Mouse (Mus musculus): Measurements from ENCODE around the gene Dnmt1. TPM values are rescaled to one million over a fixed set of nuclear protein-coding genes. Genes with fewer than 3 reads are reported as not detected.

Gene Dnmt1
- polyA plus RNA-seq, 1 experiment, result 21.7 TPM

- TF ChIP-seq CTCF (IDR thresholded peaks at IDR 0.05; ENCODE audit: extremely low read depth, insufficient read length, insufficient replicate concordance, low read depth, low read length) (no peak), POLR2A (IDR thresholded peaks at IDR 0.05; ENCODE audit: low read depth, low read length) (no peak)
- no peak overlapping the region for H3K27ac ChIP-seq (ENCODE audit: insufficient read depth, low read depth, low read length)
- peaks cover 30% of the 10 kb centered on the region for H3K36me3 ChIP-seq (ENCODE audit: control insufficient read depth, insufficient read depth, low read length)
- WGBS, result 3% methylated on average over 39 of the region's 39 CpGs
- H3K27me3 ChIP-seq (ENCODE audit: control insufficient read depth, insufficient read depth, low read length), result no peaks in the 10 kb centered on the region
- peaks cover 2% of the 10 kb centered on the region; the same call in 1 of the 2 replicates for H3K4me1 ChIP-seq (ENCODE audit: control insufficient read depth, insufficient read depth, insufficient read length, low read length)
- H3K4me3 ChIP-seq (ENCODE audit: low read depth, low read length), result peak overlapping the region; percentile 98
Measured at GRCm38 (mm10) chr9:20897736-20898510, 61.8 kb downstream of the Dnmt1 start.

- WGBS, result 94% methylated on average over 9 of the region's 9 CpGs
- H3K4me3 ChIP-seq (ENCODE audit: low read depth, low read length), result no peak overlapping the region
- no peaks in the 10 kb centered on the region for H3K27me3 ChIP-seq (ENCODE audit: control insufficient read depth, insufficient read depth, low read length)
- peaks cover 49% of the 10 kb centered on the region for H3K36me3 ChIP-seq (ENCODE audit: control insufficient read depth, insufficient read depth, low read length)
- TF ChIP-seq CTCF (IDR thresholded peaks at IDR 0.05; ENCODE audit: extremely low read depth, insufficient read length, insufficient replicate concordance, low read depth, low read length) (no peak), POLR2A (IDR thresholded peaks at IDR 0.05; ENCODE audit: low read depth, low read length) (no peak)
- no peak overlapping the region for H3K27ac ChIP-seq (ENCODE audit: insufficient read depth, low read depth, low read length)
- peaks cover 2% of the 10 kb centered on the region; the same call in 1 of the 2 replicates for H3K4me1 ChIP-seq (ENCODE audit: control insufficient read depth, insufficient read depth, insufficient read length, low read length)
Measured at GRCm38 (mm10) chr9:20895382-20895781, 64.3 kb downstream of the Dnmt1 start.

GRCm38 (mm10) chr9:20894629-20895028 lies 65.1 kb downstream of the Dnmt1 start:
- Histone ChIP-seq H3K4me3 (ENCODE audit: low read depth, low read length) (no peak overlapping the region), H3K27me3 (ENCODE audit: control insufficient read depth, insufficient read depth, low read length) (no peaks in the 10 kb centered on the region), H3K27ac (ENCODE audit: insufficient read depth, low read depth, low read length) (no peak overlapping the region), H3K4me1 (ENCODE audit: control insufficient read depth, insufficient read depth, insufficient read length, low read length) (peaks cover 4% of the 10 kb centered on the region), H3K36me3 (ENCODE audit: control insufficient read depth, insufficient read depth, low read length) (peaks cover 57% of the 10 kb centered on the region)
- 83% methylated on average over 15 of the region's 15 CpGs for WGBS
- TF ChIP-seq CTCF (IDR thresholded peaks at IDR 0.05; ENCODE audit: extremely low read depth, insufficient read length, insufficient replicate concordance, low read depth, low read length) (no peak), POLR2A (IDR thresholded peaks at IDR 0.05; ENCODE audit: low read depth, low read length) (no peak)

GRCm38 (mm10) chr9:20893590-20894343 lies 65.9 kb downstream of the Dnmt1 start:
- no peak overlapping the region for H3K4me3 ChIP-seq (ENCODE audit: low read depth, low read length)
- H3K4me1 ChIP-seq (ENCODE audit: control insufficient read depth, insufficient read depth, insufficient read length, low read length), result peaks cover 5% of the 10 kb centered on the region
- peaks cover 58% of the 10 kb centered on the region for H3K36me3 ChIP-seq (ENCODE audit: control insufficient read depth, insufficient read depth, low read length)
- 79% methylated on average over 13 of the region's 13 CpGs for WGBS
- no peak overlapping the region for H3K27ac ChIP-seq (ENCODE audit: insufficient read depth, low read depth, low read length)
- H3K27me3 ChIP-seq (ENCODE audit: control insufficient read depth, insufficient read depth, low read length), result no peaks in the 10 kb centered on the region
- TF ChIP-seq POLR2A (IDR thresholded peaks at IDR 0.05; ENCODE audit: low read depth, low read length) (no peak), CTCF (IDR thresholded peaks at IDR 0.05; ENCODE audit: extremely low read depth, insufficient read length, insufficient replicate concordance, low read depth, low read length) (no peak)

GRCm38 (mm10) chr9:20893069-20893468 lies 66.6 kb downstream of the Dnmt1 start:
- 63% methylated on average over 5 of the region's 5 CpGs for WGBS
- H3K4me3 ChIP-seq (ENCODE audit: low read depth, low read length), result no peak overlapping the region
- H3K36me3 ChIP-seq (ENCODE audit: control insufficient read depth, insufficient read depth, low read length), result peaks cover 58% of the 10 kb centered on the region
- peaks cover 5% of the 10 kb centered on the region for H3K4me1 ChIP-seq (ENCODE audit: control insufficient read depth, insufficient read depth, insufficient read length, low read length)
- H3K27ac ChIP-seq (ENCODE audit: insufficient read depth, low read depth, low read length), result no peak overlapping the region
- no peak for TF ChIP-seq POLR2A (IDR thresholded peaks at IDR 0.05; ENCODE audit: low read depth, low read length)
- no peak for TF ChIP-seq CTCF (IDR thresholded peaks at IDR 0.05; ENCODE audit: extremely low read depth, insufficient read length, insufficient replicate concordance, low read depth, low read length)
- no peaks in the 10 kb centered on the region for H3K27me3 ChIP-seq (ENCODE audit: control insufficient read depth, insufficient read depth, low read length)

GRCm38 (mm10) chr9:20892104-20892653 lies 67.5 kb downstream of the Dnmt1 start:
- Histone ChIP-seq H3K4me1 (ENCODE audit: control insufficient read depth, insufficient read depth, insufficient read length, low read length) (peaks cover 4% of the 10 kb centered on the region), H3K27me3 (ENCODE audit: control insufficient read depth, insufficient read depth, low read length) (no peaks in the 10 kb centered on the region), H3K27ac (ENCODE audit: insufficient read depth, low read depth, low read length) (no peak overlapping the region), H3K36me3 (ENCODE audit: control insufficient read depth, insufficient read depth, low read length) (peaks cover 58% of the 10 kb centered on the region), H3K4me3 (ENCODE audit: low read depth, low read length) (no peak overlapping the region)
- whole genome bisulfite sequencing, result 52% methylated on average over 5 of the region's 5 CpGs
- TF ChIP-seq POLR2A (IDR thresholded peaks at IDR 0.05; ENCODE audit: low read depth, low read length) (no peak), CTCF (IDR thresholded peaks at IDR 0.05; ENCODE audit: extremely low read depth, insufficient read length, insufficient replicate concordance, low read depth, low read length) (no peak)
